Mouse (Mus musculus) intestine, postnatal 0 days (tissue): Measurements from ENCODE around the gene Edn2. TPM values are rescaled to one million over a fixed set of nuclear protein-coding genes. Genes with fewer than 3 reads are reported as not detected.

Source experiments
- ATAC-seq: fragments of 200-750 bp; cut with Nextera tagmentation; 2 replicates; pipeline ENCODE4 v1.8.0; 2017; ENCODE audit warnings: mild to moderate bottlenecking, moderate TSS enrichment, moderate library complexity
- H3K27ac ChIP-seq: fragments of 300-500 bp; sonication (generic); 2 replicates; pipeline ENCODE4 v1.5.1; 2014; ENCODE audit warnings: mild to moderate bottlenecking, low read depth, low read length, moderate library complexity
- H3K27me3 ChIP-seq: fragments of 300-500 bp; sonication (generic); replicated peaks from 2 replicates; pipeline ENCODE4 v1.6.1; 2014; ENCODE audit warnings: low read length, mixed read lengths; ENCODE audit not compliant: control insufficient read depth, insufficient read depth
- H3K36me3 ChIP-seq: fragments of 300-500 bp; sonication (generic); 2 replicates; pipeline ENCODE4 v1.6.1; 2014; ENCODE audit warnings: mild to moderate bottlenecking, moderate library complexity; ENCODE audit not compliant: control insufficient read depth, insufficient read depth
- H3K4me1 ChIP-seq: fragments of 300-500 bp; sonication (generic); replicated peaks from 2 replicates; pipeline ENCODE4 v1.6.1; 2014; ENCODE audit warnings: antibody characterized with exemption, low read length, mixed read lengths; ENCODE audit not compliant: control insufficient read depth, insufficient read depth
- H3K4me2 ChIP-seq: fragments of 300-500 bp; sonication (generic); replicated peaks from 2 replicates; pipeline ENCODE4 v1.6.1; 2014; ENCODE audit warnings: low read depth, mild to moderate bottlenecking, moderate library complexity
- H3K4me3 ChIP-seq: fragments of 300-500 bp; sonication (generic); 2 replicates; pipeline ENCODE4 v1.5.1; 2014; ENCODE audit warnings: low read depth, low read length
- H3K9ac ChIP-seq: fragments of 300-500 bp; sonication (generic); 2 replicates; pipeline ENCODE4 v1.6.1; 2014; ENCODE audit warnings: mild to moderate bottlenecking, low read depth, low read length
- H3K9me3 ChIP-seq: fragments of 300-500 bp; sonication (generic); 2 replicates; pipeline ENCODE4 v1.6.1; 2016; ENCODE audit warnings: mixed run types; ENCODE audit not compliant: control insufficient read depth
- CTCF ChIP-seq: sonication (generic); IDR thresholded peaks from 2 replicates; pipeline ENCODE4 v1.5.1; 2016; ENCODE audit warnings: low read depth, mild to moderate bottlenecking, control low read depth, antibody characterized with exemption, moderate library complexity
- WGBS: fragments of 180-500 bp; shearing (Covaris S2); extraction: QIAGEN DNeasy Blood & Tissue Kit; methylation state at CpG from one replicate; pipeline ENCODE4 v1.1.7; 2014; 5-methylcytosine and 5-hydroxymethylcytosine counted together
- polyA plus RNA-seq: library from polyadenylated mRNA; unstranded; fragments of >200 nt; fragmentation: Nextera tagmentation; extraction: Ambion mirVana; gene quantifications from 2 replicates; pipeline ENCODE4 v1.2.1, GENCODE M21; 2015

Gene Edn2
- polyA plus RNA-seq, 1 experiment from 2014 or later = 5.6 TPM

GRCm38 (mm10) chr4:120188651-120189161 lies 27.7 kb downstream of the Edn2 start:
- H3K4me2 ChIP-seq = no peak overlapping the region
- H3K27ac ChIP-seq = no peak overlapping the region
- 60% methylated on average over 10 of the region's 10 CpGs for WGBS

GRCm38 (mm10) chr4:120189941-120190340 lies 28.9 kb downstream of the Edn2 start:
- no peaks in the 10 kb centered on the region for H3K27me3 ChIP-seq
- H3K9ac ChIP-seq = no peak overlapping the region
- no peak overlapping the region for H3K27ac ChIP-seq
- no peaks in the 10 kb centered on the region for H3K9me3 ChIP-seq
- H3K4me1 ChIP-seq = peaks cover 15% of the 10 kb centered on the region; the same call in 1 of the 2 replicates
- no peak for ATAC-seq
- H3K4me3 ChIP-seq = no peak overlapping the region
- 26% methylated on average over 2 of the region's 2 CpGs for WGBS
- no peak for TF ChIP-seq CTCF
- H3K4me2 ChIP-seq = no peak overlapping the region
- no peaks in the 10 kb centered on the region for H3K36me3 ChIP-seq

More at GRCm38 (mm10) chr4:120188651-120189161, 27.7 kb downstream of the Edn2 start:
- Histone ChIP-seq H3K9me3 (no peaks in the 10 kb centered on the region), H3K9ac (no peak overlapping the region), H3K36me3 (no peaks in the 10 kb centered on the region), H3K4me1 (peaks cover 18% of the 10 kb centered on the region; the same call in 1 of the 2 replicates), H3K4me3 (no peak overlapping the region), H3K27me3 (no peaks in the 10 kb centered on the region)
- TF ChIP-seq CTCF = no peak
- ATAC-seq = no peak

GRCm38 (mm10) chr4:120191987-120192386 lies 31.0 kb downstream of the Edn2 start:
- no peak for TF ChIP-seq CTCF
- no peak overlapping the region for H3K27ac ChIP-seq
- ATAC-seq = peak; percentile 94
- H3K9ac ChIP-seq = no peak overlapping the region
- 26% methylated on average over 2 of the region's 2 CpGs for WGBS
- H3K36me3 ChIP-seq = no peaks in the 10 kb centered on the region
- no peaks in the 10 kb centered on the region for H3K9me3 ChIP-seq
- H3K4me1 ChIP-seq = peaks cover 9% of the 10 kb centered on the region; the same call in 1 of the 2 replicates
- no peak overlapping the region for H3K4me3 ChIP-seq
- H3K4me2 ChIP-seq = peak overlapping the region; percentile 17; the same call in 1 of the 2 replicates
- H3K27me3 ChIP-seq = no peaks in the 10 kb centered on the region

GRCm38 (mm10) chr4:120194026-120194425 lies 33.0 kb downstream of the Edn2 start:
- Histone ChIP-seq H3K36me3 (no peaks in the 10 kb centered on the region), H3K4me3 (no peak overlapping the region), H3K27ac (no peak overlapping the region), H3K4me2 (no peak overlapping the region), H3K9me3 (no peaks in the 10 kb centered on the region), H3K4me1 (peaks cover 9% of the 10 kb centered on the region; the same call in 1 of the 2 replicates), H3K27me3 (no peaks in the 10 kb centered on the region), H3K9ac (no peak overlapping the region)
- no peak for TF ChIP-seq CTCF
- 69% methylated on average over 5 of the region's 5 CpGs for WGBS
- no peak for ATAC-seq

GRCm38 (mm10) chr4:120194965-120195364 lies 34.0 kb downstream of the Edn2 start:
- Histone ChIP-seq H3K9ac (no peak overlapping the region), H3K27me3 (no peaks in the 10 kb centered on the region), H3K4me3 (no peak overlapping the region), H3K36me3 (no peaks in the 10 kb centered on the region), H3K4me1 (peaks cover 5% of the 10 kb centered on the region; the same call in 1 of the 2 replicates), H3K4me2 (no peak overlapping the region), H3K9me3 (no peaks in the 10 kb centered on the region), H3K27ac (no peak overlapping the region)
- ATAC-seq = no peak
- TF ChIP-seq CTCF = peak; percentile 48

GRCm38 (mm10) chr4:120199184-120199885 lies 38.3 kb downstream of the Edn2 start:
- Histone ChIP-seq H3K4me1 (peaks cover 3% of the 10 kb centered on the region), H3K4me3 (no peak overlapping the region), H3K9ac (no peak overlapping the region), H3K4me2 (no peak overlapping the region), H3K36me3 (no peaks in the 10 kb centered on the region), H3K27ac (no peak overlapping the region), H3K27me3 (no peaks in the 10 kb centered on the region), H3K9me3 (no peaks in the 10 kb centered on the region)
- WGBS = 41% methylated on average over 9 of the region's 9 CpGs
- no peak for TF ChIP-seq CTCF
- 0 out of 2 replicates have a peak, but pooled peaks have one; percentile 32 for ATAC-seq
